18 mouse cellular contexts compared by ENCODE assay signal in genomic region chr1:103421638-103422001, GRCm38 (mm10).
A peak's percentile ranks its signal among the peaks of the same experiment; 100 is the strongest.
DNase-seq lines count a peak whose midpoint lies in the region; ATAC-seq and TF ChIP-seq lines count a peak whose summit lies in the region.
"Had no signal": no experiment of that assay in that cellular context is flagged by ENCODE, and none has a peak within 500 bp of the region (broad histone marks: within the 10 kb centered on the region; RNA-seq: fewer than 3 reads in every experiment).

No protein-coding gene starts in this region.

- H3K4me3 ChIP-seq in forebrain, embryonic 15.5 days = no peak overlapping the region
- no peak overlapping the region for H3K4me3 ChIP-seq in forebrain, embryonic 11.5 days (ENCODE audit: low read depth, low read length)
- no peak overlapping the region for H3K4me3 ChIP-seq in midbrain, postnatal 0 days (ENCODE audit: low read depth, low read length)
- no peak overlapping the region for H3K4me3 ChIP-seq in midbrain, embryonic 11.5 days (ENCODE audit: low read depth, low read length)
- no peak overlapping the region for H3K4me3 ChIP-seq in gastrocnemius, adult 2 months
- H3K4me3 ChIP-seq: embryonic facial prominence, embryonic 10.5 days; embryonic facial prominence, embryonic 12.5 days had no signal

- no peak overlapping the region for H3K9ac ChIP-seq in forebrain, embryonic 15.5 days (replicated peaks)
- H3K9ac ChIP-seq in forebrain, embryonic 11.5 days (ENCODE audit: low read length) = no peak overlapping the region
- H3K9ac ChIP-seq in midbrain, postnatal 0 days (replicated peaks; ENCODE audit: low read length, poor library complexity, severe bottlenecking) = no peak overlapping the region
- no peak overlapping the region for H3K9ac ChIP-seq in midbrain, embryonic 11.5 days (ENCODE audit: low read length)
- H3K9ac ChIP-seq: embryonic facial prominence, embryonic 12.5 days had no signal

- no peaks in the 10 kb centered on the region for H3K4me1 ChIP-seq in forebrain, embryonic 15.5 days
- no peaks in the 10 kb centered on the region for H3K4me1 ChIP-seq in forebrain, embryonic 11.5 days (replicated peaks; ENCODE audit: control insufficient read depth, insufficient read depth, low read length)
- H3K4me1 ChIP-seq in midbrain, postnatal 0 days (ENCODE audit: insufficient read depth, low read length) = no peaks in the 10 kb centered on the region
- H3K4me1 ChIP-seq in midbrain, embryonic 11.5 days (ENCODE audit: control insufficient read depth, insufficient read depth, low read length) = no peaks in the 10 kb centered on the region
- H3K4me1 ChIP-seq: embryonic facial prominence, embryonic 10.5 days; embryonic facial prominence, embryonic 12.5 days had no signal

- DNase-seq in forebrain, embryonic 11.5 days (ENCODE audit: low spot score) = no peak
- DNase-seq in layer of hippocampus, adult 9-10 months (ENCODE audit: low spot score) = peak; percentile 9
- DNase-seq in layer of hippocampus, postnatal 36 days = no peak
- peak; percentile 10 for DNase-seq in midbrain, postnatal 0 days (ENCODE audit: low spot score)
- no peak for DNase-seq in midbrain, embryonic 11.5 days (ENCODE audit: low spot score, missing footprints)
- DNase-seq in gastrocnemius, adult 2 months = no peak
- DNase-seq: adrenal gland, adult 2 months; adrenal gland, postnatal 10 days; adrenal gland, postnatal 25 days; cerebellum, adult 11-12 months; cerebellum, adult 2 months; cerebellum, adult 9-10 months; cerebellum, postnatal 10 days; cerebellum, postnatal 25 days had no signal

- peak; percentile 51; the same call in 1 of the 2 replicates for ATAC-seq in forebrain, embryonic 15.5 days (replicated peaks)
- ATAC-seq in forebrain, embryonic 11.5 days (replicated peaks; ENCODE audit: low FRiP score) = no peak
- ATAC-seq in midbrain, postnatal 0 days (ENCODE audit: low FRiP score) = no peak
- no peak for ATAC-seq in midbrain, embryonic 11.5 days (ENCODE audit: low FRiP score)
- ATAC-seq: forebrain, embryonic 14.5 days had no signal

- H3K36me3 ChIP-seq in forebrain, embryonic 15.5 days = no peaks in the 10 kb centered on the region
- no peaks in the 10 kb centered on the region for H3K36me3 ChIP-seq in forebrain, embryonic 11.5 days (ENCODE audit: control insufficient read depth, insufficient read depth, low read length)
- H3K36me3 ChIP-seq in midbrain, postnatal 0 days (ENCODE audit: insufficient read depth, low read length) = no peaks in the 10 kb centered on the region
- H3K36me3 ChIP-seq in midbrain, embryonic 11.5 days (ENCODE audit: control insufficient read depth, insufficient read depth, low read length) = no peaks in the 10 kb centered on the region
- H3K36me3 ChIP-seq: embryonic facial prominence, embryonic 10.5 days; embryonic facial prominence, embryonic 12.5 days had no signal

- no peak overlapping the region for H3K4me2 ChIP-seq in forebrain, embryonic 15.5 days (replicated peaks)
- H3K4me2 ChIP-seq in forebrain, embryonic 11.5 days (ENCODE audit: low read depth, low read length, severe bottlenecking) = no peak overlapping the region
- no peak overlapping the region for H3K4me2 ChIP-seq in midbrain, postnatal 0 days (ENCODE audit: low read depth, low read length, poor library complexity, severe bottlenecking)
- no peak overlapping the region for H3K4me2 ChIP-seq in midbrain, embryonic 11.5 days
- H3K4me2 ChIP-seq: embryonic facial prominence, embryonic 12.5 days had no signal

- intact Hi-C loops in gastrocnemius, adult 2 months (cut with DNase I) = no loop called here

- no peaks in the 10 kb centered on the region for H3K9me3 ChIP-seq in forebrain, embryonic 15.5 days
- H3K9me3 ChIP-seq in forebrain, embryonic 11.5 days (ENCODE audit: control insufficient read depth, low read length) = no peaks in the 10 kb centered on the region
- H3K9me3 ChIP-seq in midbrain, postnatal 0 days (ENCODE audit: low read length) = no peaks in the 10 kb centered on the region
- no peaks in the 10 kb centered on the region for H3K9me3 ChIP-seq in midbrain, embryonic 11.5 days (ENCODE audit: control insufficient read depth, low read length)
- H3K9me3 ChIP-seq: embryonic facial prominence, embryonic 10.5 days; embryonic facial prominence, embryonic 12.5 days had no signal

- H3K27ac ChIP-seq in forebrain, embryonic 15.5 days (replicated peaks) = no peak overlapping the region
- H3K27ac ChIP-seq in forebrain, embryonic 11.5 days (ENCODE audit: low read depth, low read length) = no peak overlapping the region
- no peak overlapping the region for H3K27ac ChIP-seq in midbrain, postnatal 0 days (ENCODE audit: low read depth, low read length)
- no peak overlapping the region for H3K27ac ChIP-seq in midbrain, embryonic 11.5 days (ENCODE audit: low read depth, low read length)
- H3K27ac ChIP-seq in gastrocnemius, adult 2 months = no peak overlapping the region
- H3K27ac ChIP-seq: embryonic facial prominence, embryonic 10.5 days; embryonic facial prominence, embryonic 12.5 days had no signal

- TF ChIP-seq CTCF in midbrain, postnatal 0 days (IDR thresholded peaks at IDR 0.05) = no peak
- TF ChIP-seq CTCF in gastrocnemius, adult 2 months (IDR thresholded peaks at IDR 0.05) = no peak

- no peaks in the 10 kb centered on the region for H3K27me3 ChIP-seq in forebrain, embryonic 15.5 days
- H3K27me3 ChIP-seq in forebrain, embryonic 11.5 days (ENCODE audit: control insufficient read depth, insufficient read depth, low read length) = no peaks in the 10 kb centered on the region
- H3K27me3 ChIP-seq in midbrain, postnatal 0 days (ENCODE audit: insufficient read depth, low read length) = no peaks in the 10 kb centered on the region
- H3K27me3 ChIP-seq in midbrain, embryonic 11.5 days (ENCODE audit: control insufficient read depth, insufficient read depth, low read length) = no peaks in the 10 kb centered on the region
- H3K27me3 ChIP-seq: embryonic facial prominence, embryonic 12.5 days had no signal

Comparison
In these comparisons a context has a peak if more than half of its experiments do, and no peak if none do; other contexts are left out.
1. DNase-seq: peak in layer of hippocampus, adult 9-10 months (single experiment) and midbrain, postnatal 0 days (single experiment); none in forebrain, embryonic 11.5 days (single experiment), layer of hippocampus, postnatal 36 days (0 of 2), midbrain, embryonic 11.5 days (single experiment) and gastrocnemius, adult 2 months (single experiment).